Mouse (Mus musculus): ENCODE data around the gene Fbxo4. TPM values are rescaled to one million over a fixed set of nuclear protein-coding genes. Genes with fewer than 3 reads are reported as not detected.

The Fbxo4 gene
- polyA plus RNA-seq, 1 experiment = 0.07 TPM

DNA sequence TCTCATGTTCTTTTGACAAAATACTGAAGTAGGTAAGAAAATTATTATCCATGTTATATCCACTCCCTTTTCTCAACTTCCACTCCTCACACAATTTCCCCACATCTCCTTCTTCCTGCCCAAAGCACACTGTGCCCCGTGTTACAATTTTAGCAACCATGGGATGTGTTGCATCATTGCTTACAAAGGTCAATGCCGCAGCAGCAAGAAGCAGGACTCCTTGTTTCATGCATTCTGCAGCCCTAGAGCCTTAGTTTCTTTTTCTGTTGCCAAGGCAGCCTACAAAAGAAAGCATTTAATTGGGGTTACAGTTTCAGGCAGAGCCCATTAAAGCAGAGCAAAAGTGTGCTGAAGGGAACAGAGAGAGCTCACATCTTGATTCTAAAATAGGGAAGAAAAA, 24.4 kb downstream of the Fbxo4 start:
- H3K4me1 ChIP-seq (ENCODE audit: control insufficient read depth) = no peaks in the 10 kb centered on the region
- no peaks in the 10 kb centered on the region for H3K36me3 ChIP-seq (ENCODE audit: control insufficient read depth)
- TF ChIP-seq GATA1 (IDR thresholded peaks at IDR 0.05; ENCODE audit: low read length) = no peak
- TF ChIP-seq TAL1 (IDR thresholded peaks at IDR 0.05; ENCODE audit: low read length) = no peak
- no peak overlapping the region for H3K4me3 ChIP-seq (replicated peaks)
- H3K27me3 ChIP-seq (ENCODE audit: control insufficient read depth) = no peaks in the 10 kb centered on the region
- peaks cover 6% of the 10 kb centered on the region; the same call in 1 of the 2 replicates for H3K9me3 ChIP-seq (ENCODE audit: control insufficient read depth, low read length)

DNA sequence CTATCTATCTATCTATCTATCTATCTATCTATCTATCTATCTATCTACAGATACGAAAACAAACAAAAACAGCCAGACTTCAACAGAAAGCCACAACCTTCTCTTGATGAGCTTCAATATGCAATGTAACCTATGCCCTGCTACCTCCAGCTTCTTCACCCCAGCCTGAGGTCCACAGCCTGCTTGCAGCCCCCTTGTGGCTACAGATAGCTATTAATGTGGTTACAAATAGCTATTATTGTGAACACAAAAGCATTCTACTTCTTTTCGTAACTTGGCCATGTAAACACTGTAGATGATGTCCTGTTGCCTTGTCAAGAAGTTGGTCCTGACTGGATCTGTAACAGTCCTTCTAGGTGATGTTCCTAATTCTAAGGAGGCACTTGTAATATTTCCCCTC, 41.2 kb downstream of the Fbxo4 start:
- Histone ChIP-seq H3K27me3 (ENCODE audit: control insufficient read depth) (no peaks in the 10 kb centered on the region), H3K4me1 (ENCODE audit: control insufficient read depth) (no peaks in the 10 kb centered on the region), H3K9me3 (ENCODE audit: control insufficient read depth, low read length) (no peaks in the 10 kb centered on the region; the same call in 1 of the 2 replicates), H3K4me3 (replicated peaks) (no peak overlapping the region), H3K36me3 (ENCODE audit: control insufficient read depth) (no peaks in the 10 kb centered on the region)
- TF ChIP-seq GATA1 (IDR thresholded peaks at IDR 0.05; ENCODE audit: low read length) (no peak), TAL1 (IDR thresholded peaks at IDR 0.05; ENCODE audit: low read length) (no peak)

GRCm38 (mm10) chr15:3936056-3936455, 43.3 kb downstream of the Fbxo4 start:
- TF ChIP-seq TAL1 (IDR thresholded peaks at IDR 0.05; ENCODE audit: low read length) (no peak), GATA1 (IDR thresholded peaks at IDR 0.05; ENCODE audit: low read length) (no peak)
- Histone ChIP-seq H3K27me3 (ENCODE audit: control insufficient read depth) (no peaks in the 10 kb centered on the region), H3K36me3 (ENCODE audit: control insufficient read depth) (no peaks in the 10 kb centered on the region), H3K9me3 (ENCODE audit: control insufficient read depth, low read length) (no peaks in the 10 kb centered on the region; the same call in 1 of the 2 replicates), H3K4me1 (ENCODE audit: control insufficient read depth) (no peaks in the 10 kb centered on the region), H3K4me3 (replicated peaks) (no peak overlapping the region)

DNA sequence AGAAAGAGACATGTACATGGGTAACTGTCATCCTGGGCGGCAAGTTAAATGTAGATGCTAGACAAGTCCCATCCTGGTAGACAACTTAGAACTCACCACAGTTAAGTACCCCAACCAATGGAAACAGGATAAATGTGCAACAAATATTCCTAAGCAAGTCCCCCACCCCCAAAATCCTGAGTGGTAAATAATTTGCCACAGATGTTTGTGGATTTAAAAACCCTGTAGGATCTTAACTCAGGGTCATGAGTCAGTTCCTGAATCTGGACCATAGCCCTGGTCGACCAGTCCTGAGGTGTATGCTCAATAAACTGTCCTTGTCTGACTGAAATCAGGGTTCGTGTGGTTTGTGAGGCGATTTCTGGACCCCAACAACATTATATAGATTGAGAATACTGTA, 45.9 kb downstream of the Fbxo4 start:
- Histone ChIP-seq H3K27me3 (ENCODE audit: control insufficient read depth) (no peaks in the 10 kb centered on the region), H3K4me3 (replicated peaks) (no peak overlapping the region), H3K4me1 (ENCODE audit: control insufficient read depth) (no peaks in the 10 kb centered on the region), H3K9me3 (ENCODE audit: control insufficient read depth, low read length) (no peaks in the 10 kb centered on the region), H3K36me3 (ENCODE audit: control insufficient read depth) (no peaks in the 10 kb centered on the region)
- TF ChIP-seq TAL1 (IDR thresholded peaks at IDR 0.05; ENCODE audit: low read length) (no peak), GATA1 (IDR thresholded peaks at IDR 0.05; ENCODE audit: low read length) (no peak)

DNA sequence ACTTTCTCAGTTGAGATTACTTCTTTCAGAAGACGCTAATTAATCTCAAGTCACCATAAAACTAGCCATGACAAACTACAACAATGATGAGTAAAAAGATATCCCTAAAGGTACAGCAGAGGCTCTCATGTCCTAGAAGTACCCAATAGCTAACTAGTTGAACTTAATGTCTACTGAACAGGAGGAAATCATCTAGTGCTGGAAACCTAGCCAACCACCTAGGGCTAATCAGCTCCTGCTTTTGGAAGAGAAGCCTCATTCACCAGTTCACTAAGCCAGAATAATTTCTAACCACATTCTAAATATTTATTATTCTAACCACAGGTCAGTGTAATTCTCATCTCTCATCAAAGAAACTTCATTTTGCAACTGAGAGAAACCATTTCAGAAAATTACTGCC, 47.4 kb downstream of the Fbxo4 start:
- Histone ChIP-seq H3K4me1 (ENCODE audit: control insufficient read depth) (no peaks in the 10 kb centered on the region), H3K27me3 (ENCODE audit: control insufficient read depth) (no peaks in the 10 kb centered on the region), H3K36me3 (ENCODE audit: control insufficient read depth) (no peaks in the 10 kb centered on the region), H3K4me3 (replicated peaks) (no peak overlapping the region), H3K9me3 (ENCODE audit: control insufficient read depth, low read length) (no peaks in the 10 kb centered on the region)
- TF ChIP-seq TAL1 (IDR thresholded peaks at IDR 0.05; ENCODE audit: low read length) (no peak), GATA1 (IDR thresholded peaks at IDR 0.05; ENCODE audit: low read length) (no peak)

Other genes with a start within 250 kb of the Fbxo4 start
- gene AW549877, start 16.2 kb upstream of the Fbxo4 start, polyA plus RNA-seq (2012) = 0.01 and 0.05 TPM in 2 replicates
- gene Oxct1, start 46.8 kb upstream of the Fbxo4 start, polyA plus RNA-seq (2012) = 0.70 and 0.77 TPM in 2 replicates

Measured in erythroblast, embryonic 14.5 days (primary cell).